Mouse (Mus musculus): ENCODE results near the gene Sept11. TPM values are rescaled to one million over a fixed set of nuclear protein-coding genes. Genes with fewer than 3 reads are reported as not detected.

Sept11 gene
- total RNA-seq, 2 experiments from 2014 or later, result 5.4 to 14.7 TPM

GRCm38 (mm10) chr5:93093638-93094527 lies 646 bp downstream of the Sept11 start:
- ATAC-seq (replicated peaks; ENCODE audit: low FRiP score, poor library complexity, severe bottlenecking), result no peak

GRCm38 (mm10) chr5:93095301-93095700 lies 2.1 kb downstream of the Sept11 start:
- no peak for ATAC-seq (replicated peaks; ENCODE audit: low FRiP score, poor library complexity, severe bottlenecking)

GRCm38 (mm10) chr5:93097204-93097906 lies 4.1 kb downstream of the Sept11 start:
- no peak for ATAC-seq (replicated peaks; ENCODE audit: low FRiP score, poor library complexity, severe bottlenecking)

GRCm38 (mm10) chr5:93098219-93098618 lies 5.0 kb downstream of the Sept11 start:
- no peak for ATAC-seq (replicated peaks; ENCODE audit: low FRiP score, poor library complexity, severe bottlenecking)

- ATAC-seq (replicated peaks; ENCODE audit: low FRiP score, poor library complexity, severe bottlenecking), result no peak
Measured at GRCm38 (mm10) chr5:93098811-93099210, 5.6 kb downstream of the Sept11 start.

GRCm38 (mm10) chr5:93100906-93101305 lies 7.7 kb downstream of the Sept11 start:
- ATAC-seq (replicated peaks; ENCODE audit: low FRiP score, poor library complexity, severe bottlenecking), result no peak

GRCm38 (mm10) chr5:93101371-93101791 lies 8.1 kb downstream of the Sept11 start:
- no peak for ATAC-seq (replicated peaks; ENCODE audit: low FRiP score, poor library complexity, severe bottlenecking)

- ATAC-seq (replicated peaks; ENCODE audit: low FRiP score, poor library complexity, severe bottlenecking), result no peak
Measured at GRCm38 (mm10) chr5:93103603-93104002, 10.4 kb downstream of the Sept11 start.

- ATAC-seq (replicated peaks; ENCODE audit: low FRiP score, poor library complexity, severe bottlenecking), result no peak
Measured at GRCm38 (mm10) chr5:93104987-93105823, 12.0 kb downstream of the Sept11 start.

GRCm38 (mm10) chr5:93106048-93106447 lies 12.8 kb downstream of the Sept11 start:
- ATAC-seq (replicated peaks; ENCODE audit: low FRiP score, poor library complexity, severe bottlenecking), result no peak

- no peak for ATAC-seq (replicated peaks; ENCODE audit: low FRiP score, poor library complexity, severe bottlenecking)
Measured at GRCm38 (mm10) chr5:93108703-93109102, 15.5 kb downstream of the Sept11 start.

GRCm38 (mm10) chr5:93109555-93109954 lies 16.3 kb downstream of the Sept11 start:
- no peak for ATAC-seq (replicated peaks; ENCODE audit: low FRiP score, poor library complexity, severe bottlenecking)

GRCm38 (mm10) chr5:93112290-93112689 lies 19.1 kb downstream of the Sept11 start:
- ATAC-seq (replicated peaks; ENCODE audit: low FRiP score, poor library complexity, severe bottlenecking), result no peak

- ATAC-seq (replicated peaks; ENCODE audit: low FRiP score, poor library complexity, severe bottlenecking), result no peak
Measured at GRCm38 (mm10) chr5:93113517-93113916, 20.3 kb downstream of the Sept11 start.

GRCm38 (mm10) chr5:93114515-93114914 lies 21.3 kb downstream of the Sept11 start:
- no peak for ATAC-seq (replicated peaks; ENCODE audit: low FRiP score, poor library complexity, severe bottlenecking)

GRCm38 (mm10) chr5:93115059-93115458 lies 21.8 kb downstream of the Sept11 start:
- ATAC-seq (replicated peaks; ENCODE audit: low FRiP score, poor library complexity, severe bottlenecking), result no peak

GRCm38 (mm10) chr5:93115854-93116253 lies 22.6 kb downstream of the Sept11 start:
- no peak for ATAC-seq (replicated peaks; ENCODE audit: low FRiP score, poor library complexity, severe bottlenecking)

GRCm38 (mm10) chr5:93117648-93118047 lies 24.4 kb downstream of the Sept11 start:
- ATAC-seq (replicated peaks; ENCODE audit: low FRiP score, poor library complexity, severe bottlenecking), result no peak

GRCm38 (mm10) chr5:93121660-93122059 lies 28.4 kb downstream of the Sept11 start:
- ATAC-seq (replicated peaks; ENCODE audit: low FRiP score, poor library complexity, severe bottlenecking), result no peak

All from erythroid progenitor cell, adult 5-6 weeks (primary cell).